Mouse (Mus musculus) gastrocnemius, postnatal 4 days (tissue): ENCODE measurements around the gene Daam2. TPM values are rescaled to one million over a fixed set of nuclear protein-coding genes. Genes with fewer than 3 reads are reported as not detected.

Experiments used
- DNase-seq, 2 experiments: peaks; one replicate each; pipeline ENCODE4 v3.0.0; 2021 to 2022; ENCODE audit warnings: low spot score in 2 of 2, mixed read lengths in 2 of 2
- total RNA-seq, 2 experiments: library from RNA; stranded (reverse); gene quantifications; 2 replicates each; pipeline ENCODE4 v1.2.3; 2021

The Daam2 gene
- total RNA-seq, 2 experiments from 2014 or later = 16.4 to 18.6 TPM

DNA sequence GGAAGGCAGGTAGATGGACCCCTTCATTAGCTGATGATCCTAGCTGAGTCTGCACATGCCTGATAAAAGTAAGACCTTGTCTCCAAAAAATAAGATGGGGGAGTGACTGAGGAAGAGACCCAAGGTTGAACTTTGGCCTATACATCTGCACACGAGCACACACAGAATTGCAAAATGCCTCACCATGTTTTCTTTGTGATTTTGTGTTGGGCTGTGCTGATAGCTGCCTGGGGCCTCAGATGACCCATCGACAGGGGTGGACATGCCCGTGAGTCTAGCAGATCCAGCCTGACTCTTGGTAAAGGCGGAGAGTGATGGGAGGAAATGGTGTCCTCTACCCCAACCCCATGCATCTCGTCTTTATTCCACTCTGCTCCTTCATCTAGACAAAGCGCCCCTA, 129.9 kb downstream of the Daam2 start:
- no peak for DNase-seq

DNA sequence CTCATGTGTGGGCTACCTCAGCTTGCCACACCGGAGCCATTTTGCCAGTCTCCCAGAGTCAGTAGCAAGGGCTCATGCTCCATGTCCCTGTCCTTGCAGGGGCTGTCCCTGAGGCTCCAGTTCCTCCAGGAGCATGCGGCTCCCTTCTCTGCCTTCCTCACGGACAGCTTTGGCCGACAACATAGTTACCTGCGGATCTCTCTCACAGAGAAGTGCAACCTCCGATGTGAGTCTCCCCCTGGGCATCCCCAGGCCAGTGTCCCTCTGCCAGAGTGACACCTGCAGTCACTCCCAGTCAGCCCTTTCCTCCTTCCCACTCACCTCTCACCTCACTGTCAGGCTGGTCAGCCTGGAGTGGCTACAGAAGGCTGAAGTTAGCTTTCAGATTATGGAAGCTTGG, 131.1 kb downstream of the Daam2 start:
- DNase-seq = no peak

DNA sequence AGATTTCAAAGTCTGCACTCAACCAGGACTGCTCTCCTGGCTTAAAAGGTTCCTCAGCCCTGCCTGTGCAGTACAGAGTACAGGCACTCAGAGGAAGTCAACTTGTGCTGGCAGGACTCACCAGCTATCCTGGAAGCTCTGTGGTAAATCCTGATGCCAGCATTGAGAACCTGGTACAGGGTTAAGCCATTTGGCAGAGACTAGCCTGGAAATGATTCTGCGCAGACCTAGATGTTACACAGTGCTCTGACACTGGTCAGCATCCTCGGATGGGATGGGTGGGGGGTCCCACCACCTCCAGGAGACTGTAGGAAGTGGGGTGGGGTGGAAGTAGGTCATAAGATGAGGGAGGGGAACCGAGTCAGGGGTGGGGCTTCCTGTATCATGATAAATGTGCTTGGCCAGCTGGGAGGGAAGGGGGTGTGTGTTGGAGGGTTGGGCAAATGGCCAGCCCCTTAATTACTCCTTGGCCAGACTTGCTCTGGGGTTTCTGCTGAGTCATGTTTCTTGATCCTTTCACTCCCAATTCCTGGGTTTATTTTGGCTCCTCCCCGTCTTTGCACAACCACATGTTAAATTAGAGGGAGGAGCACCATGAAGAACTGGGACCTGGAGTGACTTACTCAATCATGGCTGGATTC, 132.0 kb downstream of the Daam2 start:
- DNase-seq = no peak

DNA sequence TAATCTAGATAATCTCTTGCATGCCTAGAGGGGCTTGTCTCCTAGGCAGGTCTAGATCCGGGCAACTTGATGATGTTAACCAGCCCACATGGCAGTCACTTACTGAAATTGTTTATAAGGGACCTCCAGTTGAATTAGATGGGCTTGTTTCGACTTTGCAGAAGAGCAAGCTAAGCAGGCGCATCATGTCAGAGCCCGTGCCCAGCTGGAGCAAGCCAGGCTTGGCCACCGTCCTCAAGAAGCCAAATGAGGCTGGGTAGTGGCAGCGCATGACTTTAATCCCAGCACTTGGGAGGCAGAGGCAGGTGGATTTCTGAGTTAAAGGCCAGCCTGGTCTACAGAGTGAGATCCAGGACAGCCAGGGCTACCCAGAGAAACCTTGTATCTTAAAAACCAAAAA, 133.0 kb downstream of the Daam2 start:
- no peak for DNase-seq

DNA sequence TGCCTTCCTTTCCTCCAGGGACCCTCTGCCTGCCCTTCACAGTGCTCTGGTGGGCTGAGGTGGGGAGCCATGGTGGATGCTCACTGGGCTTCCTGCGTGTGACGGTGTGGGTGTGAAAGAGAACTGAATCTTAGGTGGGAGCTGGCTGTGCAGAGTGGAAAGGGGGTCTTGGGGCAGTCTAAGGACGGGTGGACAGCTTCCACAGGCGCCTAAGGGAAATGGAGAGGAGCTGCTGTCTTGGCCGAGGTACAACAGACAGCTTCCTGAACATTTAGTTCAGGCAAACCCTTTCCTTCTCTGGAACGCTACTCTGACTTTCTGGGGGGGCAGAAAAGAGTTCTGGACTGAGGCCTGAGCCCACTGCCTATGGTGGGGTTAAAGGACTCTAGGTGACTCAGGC, 134.0 kb downstream of the Daam2 start:
- no peak for DNase-seq

DNA sequence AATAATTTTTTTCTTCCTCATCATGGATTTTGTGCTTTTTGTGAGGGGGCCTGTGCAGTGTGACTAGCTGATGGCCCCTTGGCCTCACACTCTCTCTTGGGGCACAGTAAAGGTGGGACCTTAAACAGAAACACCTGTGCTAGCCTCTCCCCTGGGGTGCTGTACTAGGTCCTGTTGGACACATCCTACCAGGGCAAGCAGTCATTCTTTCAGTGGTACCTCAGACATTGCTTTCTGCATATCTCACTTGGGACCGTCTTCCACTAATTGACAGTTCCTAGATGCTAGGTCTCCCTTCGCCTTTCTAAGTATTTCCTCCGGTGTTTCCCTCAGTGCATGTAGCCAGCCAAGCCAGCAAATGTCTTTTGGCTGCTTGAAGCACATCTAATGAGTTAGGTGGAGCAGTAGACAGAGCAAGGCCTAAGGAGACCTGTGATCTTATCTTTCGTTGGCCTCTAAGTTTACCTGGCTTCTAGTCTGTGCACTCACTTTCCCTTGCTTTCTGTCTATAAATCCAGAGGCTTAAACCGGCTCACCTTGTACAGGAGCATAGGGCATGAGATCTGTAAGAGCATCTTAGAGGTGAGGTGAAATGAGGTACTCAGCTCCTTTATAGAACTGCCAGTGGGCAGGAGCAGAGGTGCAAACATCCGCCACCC, 134.5 kb downstream of the Daam2 start:
- no peak for DNase-seq

DNA sequence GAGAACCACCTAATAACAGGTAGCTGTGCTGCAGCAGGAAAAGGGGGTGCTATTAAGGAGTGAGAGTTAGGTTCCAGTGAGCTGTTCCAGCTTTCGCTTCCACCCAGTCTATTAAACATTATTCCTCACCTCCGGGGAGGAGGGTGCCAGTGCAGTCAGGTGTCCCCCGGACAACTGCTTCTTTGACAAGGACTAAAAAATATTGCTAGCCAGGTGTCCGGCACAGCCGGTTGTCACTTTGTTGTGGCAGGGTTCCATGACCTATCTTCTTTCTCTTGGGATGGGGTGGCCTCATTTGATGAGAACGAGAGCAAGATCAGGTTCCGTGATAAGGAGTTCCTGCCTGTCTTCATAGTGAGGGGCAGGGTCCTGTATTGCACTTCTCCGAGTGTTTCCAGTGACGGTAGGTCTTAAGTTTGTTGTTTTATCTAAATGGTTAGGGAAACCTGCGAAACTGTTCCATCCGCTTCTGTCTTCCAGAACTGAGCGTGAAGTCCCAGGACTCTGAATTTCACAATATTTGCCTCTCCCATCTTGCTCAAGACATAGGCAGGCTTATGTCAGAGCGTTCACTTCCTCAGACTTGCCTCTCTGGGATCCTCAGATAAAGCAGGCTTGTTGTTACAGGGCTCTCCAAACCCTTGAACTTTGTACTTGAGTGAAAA, 135.3 kb downstream of the Daam2 start:
- DNase-seq = no peak

DNA sequence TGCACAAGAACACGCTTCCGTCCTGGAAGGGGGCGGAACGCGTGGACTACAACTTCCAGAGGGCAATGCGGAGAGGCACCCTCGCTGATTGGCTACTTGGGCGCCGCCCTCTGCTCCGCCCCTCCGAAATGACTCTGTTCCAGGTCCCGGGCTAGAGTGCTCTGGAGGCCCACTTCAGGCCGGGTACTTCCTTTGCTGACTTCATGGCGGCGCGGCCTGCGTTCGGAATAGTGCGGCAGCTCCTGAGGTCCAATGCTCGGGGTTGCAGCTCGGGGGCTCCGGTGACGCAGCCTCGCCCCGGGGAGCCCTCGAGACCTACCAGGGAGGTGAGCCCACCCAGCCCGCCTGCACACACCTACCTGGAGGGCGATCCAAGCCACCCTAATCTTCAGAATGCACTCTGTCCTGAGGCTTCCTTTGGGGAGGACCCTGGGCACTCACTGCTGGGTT, 135.9 kb downstream of the Daam2 start, which contains the start of gene Mocs1:
Gene Mocs1, plus strand, starts transcription at position 124 of the 450 bp plus-strand sequence.
- DNase-seq = peak; percentile 75 to 92

DNA sequence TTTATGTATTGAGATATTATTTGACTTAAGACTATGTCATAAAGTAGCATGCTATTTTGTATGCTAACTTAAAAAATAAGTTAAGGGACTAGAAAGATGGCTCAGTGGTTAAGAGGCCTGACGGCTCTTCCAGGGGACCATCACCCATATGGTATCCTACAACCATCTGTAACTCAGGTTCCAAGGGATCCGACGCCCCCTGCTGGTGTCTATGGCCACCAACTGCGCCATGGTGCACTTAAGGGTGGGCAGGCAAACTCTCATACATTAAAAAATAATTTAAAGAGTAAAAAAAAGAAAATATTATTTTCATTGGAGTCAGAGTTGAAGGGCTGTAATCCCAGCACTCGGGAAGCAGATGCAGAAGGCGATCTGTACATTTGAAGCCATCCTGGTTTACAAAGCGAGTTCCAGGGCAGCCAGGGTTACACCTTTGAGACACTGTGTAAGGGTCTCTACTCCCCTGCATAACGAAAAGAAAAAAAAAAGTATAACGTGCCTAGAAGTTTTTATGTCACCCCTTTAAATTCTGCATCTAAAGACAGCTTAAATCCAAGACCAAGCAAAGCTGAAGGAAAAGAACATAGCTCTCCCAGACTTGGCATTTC, 136.4 kb downstream of the Daam2 start:
- DNase-seq = no peak

DNA sequence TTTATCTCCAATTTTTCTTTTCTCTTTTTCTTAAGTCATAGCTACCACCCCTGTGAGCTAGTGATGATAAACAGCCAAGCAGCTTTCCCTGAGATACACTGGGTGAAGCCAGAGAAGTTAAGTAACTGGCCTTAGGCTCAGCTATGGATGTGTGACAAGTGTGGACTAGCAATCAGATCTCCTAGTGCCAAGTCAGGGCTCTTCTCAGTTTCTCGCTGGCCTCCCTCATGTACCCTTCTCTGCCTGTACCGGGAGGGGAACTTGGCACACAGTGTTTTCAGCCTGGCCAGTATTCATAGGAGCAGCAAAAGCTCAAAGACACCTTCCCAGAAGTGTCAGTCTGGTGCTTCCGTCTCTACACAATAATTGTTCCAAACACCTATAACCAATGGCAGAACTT, 140.3 kb downstream of the Daam2 start:
- no peak for DNase-seq

DNA sequence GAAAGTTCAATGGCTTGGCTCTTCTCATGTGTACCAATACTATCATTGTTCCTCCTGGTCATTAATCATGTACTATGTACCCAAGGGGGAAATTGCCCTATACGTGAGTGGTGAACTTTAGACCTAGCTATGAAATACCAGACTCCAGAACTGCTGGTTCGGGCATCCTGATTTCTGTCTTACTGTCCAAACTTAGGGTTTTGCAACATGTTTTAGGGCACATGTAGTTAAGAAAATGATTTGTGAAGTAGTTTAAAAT, 141.1 kb downstream of the Daam2 start:
- no peak for DNase-seq

DNA sequence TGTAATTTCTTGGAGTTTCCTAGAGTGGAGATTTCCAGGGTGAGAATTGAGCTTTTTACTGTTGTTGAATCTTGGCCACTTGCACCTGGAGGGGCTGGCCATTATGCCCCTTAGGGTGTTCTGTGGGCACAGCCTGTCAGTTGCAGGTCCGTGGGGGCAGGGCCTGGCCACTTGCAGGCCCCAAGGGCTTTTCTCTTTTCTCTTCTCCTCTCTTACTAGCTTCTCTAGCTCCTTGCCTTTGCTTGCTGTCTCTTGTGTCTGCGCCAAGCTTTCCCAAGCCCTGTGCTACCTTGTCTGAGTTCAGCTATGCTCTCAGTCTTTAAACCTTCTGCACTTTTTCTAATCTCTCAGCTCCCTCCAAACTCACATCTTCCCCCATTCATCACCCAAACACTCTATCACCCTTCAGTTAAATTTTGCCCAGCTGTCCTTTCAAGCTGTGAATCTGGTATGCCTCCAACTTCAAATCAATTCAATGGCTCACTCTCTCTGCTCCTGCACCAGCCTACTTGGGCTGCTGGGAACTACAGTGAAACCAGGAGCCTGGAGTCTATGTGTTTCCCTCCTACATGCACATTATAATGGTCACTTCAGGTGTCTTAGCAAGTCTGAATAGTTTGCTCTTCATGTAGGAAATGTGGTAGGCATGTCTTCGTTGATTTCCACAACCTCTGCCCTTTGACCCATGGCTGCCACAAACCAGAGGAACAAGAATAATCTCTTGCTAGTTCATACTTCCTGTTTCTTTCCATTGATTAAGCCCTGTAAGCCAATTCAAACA, 141.7 kb downstream of the Daam2 start:
- DNase-seq = no peak

DNA sequence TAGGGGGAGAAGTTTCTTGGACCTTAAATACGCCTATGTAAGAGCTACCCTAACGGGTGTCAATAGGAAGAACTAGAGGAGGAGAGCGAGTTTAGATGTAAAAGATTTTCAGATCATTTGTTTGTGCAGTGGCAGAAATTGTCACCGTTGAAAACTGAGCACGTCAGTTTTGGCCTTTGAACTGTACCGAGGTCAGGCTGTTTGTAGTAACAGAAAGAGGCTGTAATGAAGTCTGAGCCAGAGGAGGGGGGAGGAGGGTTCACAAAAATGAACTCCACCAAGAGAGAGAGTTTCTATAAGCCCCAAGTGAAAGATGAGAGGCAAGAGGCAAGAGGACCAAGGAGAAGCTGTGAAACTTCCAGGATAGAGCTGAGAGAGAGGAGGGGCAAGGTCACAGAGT, 144.3 kb downstream of the Daam2 start:
- no peak for DNase-seq

DNA sequence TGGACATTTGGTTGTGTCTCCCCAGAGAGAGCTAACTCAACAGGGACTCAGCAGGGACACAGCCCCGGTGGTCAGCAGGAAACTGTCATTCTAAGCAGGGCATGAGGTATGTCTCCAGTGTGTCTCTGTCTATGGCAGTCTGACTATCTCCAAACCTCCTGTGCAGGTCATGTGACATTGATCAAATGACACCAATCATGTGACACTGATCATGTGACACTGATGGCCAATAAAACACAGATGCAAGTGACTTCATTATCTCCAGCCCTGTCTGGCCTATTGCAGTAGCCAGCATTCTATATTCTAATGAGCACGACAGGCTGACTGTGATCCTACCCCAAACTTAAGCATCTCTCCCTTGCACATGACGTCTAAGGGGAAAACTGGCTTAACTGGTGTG, 147.9 kb downstream of the Daam2 start:
- DNase-seq = no peak

DNA sequence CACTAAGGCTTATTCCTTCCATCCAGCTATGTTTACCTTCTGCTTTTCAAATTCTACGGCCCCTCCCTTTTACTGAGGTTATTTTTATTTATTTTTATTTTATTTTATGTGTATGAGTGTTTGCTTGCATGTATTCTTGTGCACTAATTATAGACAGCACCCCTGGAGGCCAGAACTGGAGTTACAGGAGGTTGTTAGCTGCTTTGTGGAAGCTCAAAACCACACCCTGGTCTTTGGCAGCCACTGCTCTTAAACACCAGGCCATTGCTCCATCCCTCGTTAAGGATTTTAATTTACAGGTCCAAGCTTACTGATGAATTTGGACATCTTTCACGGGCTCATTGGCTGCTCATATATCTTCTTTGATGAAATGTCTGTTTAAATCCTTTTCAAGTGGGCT, 150.6 kb downstream of the Daam2 start:
- no peak for DNase-seq

DNA sequence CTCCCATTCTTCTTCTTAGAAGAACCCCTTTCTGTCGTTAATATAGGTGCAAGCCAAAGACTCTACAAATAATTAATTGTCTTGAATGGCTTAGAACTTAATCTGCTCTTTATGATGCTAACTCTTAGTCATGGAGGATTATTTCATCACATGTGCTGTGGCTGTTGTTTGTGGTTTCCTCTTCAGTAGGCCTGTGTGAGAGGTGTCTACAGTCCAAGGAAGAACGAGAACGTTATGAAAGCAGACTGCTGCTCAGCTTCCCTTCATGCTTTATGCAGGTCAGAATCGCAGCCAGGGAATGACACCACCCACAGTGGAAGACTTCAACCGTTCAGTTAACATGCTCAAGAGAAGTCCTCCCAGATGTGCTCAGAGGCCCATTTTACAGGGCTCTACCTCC, 151.2 kb downstream of the Daam2 start:
- no peak for DNase-seq

Other genes with a start within 250 kb of the Daam2 start
- 10 to 100 TPM; 20.3 to 20.8 TPM for gene Mocs1, start 136.0 kb downstream of the Daam2 start, total RNA-seq
- gene Kif6, start 50.8 kb upstream of the Daam2 start, total RNA-seq = under 1 TPM; 0.21 to 0.56 TPM